Mouse (Mus musculus): ENCODE data around the gene Hint2.

- TF ChIP-seq POLR2A (IDR thresholded peaks at IDR 0.05; ENCODE audit: borderline replicate concordance, extremely low read depth, low read depth, low read length) (no peak), CTCF (IDR thresholded peaks at IDR 0.05; ENCODE audit: insufficient read depth, low read length) (no peak)
Measured at GRCm38 (mm10) chr4:43649783-43650182, 6.5 kb downstream of the Hint2 start.
